Mouse (Mus musculus) ES-E14 (cell line): Measurements from ENCODE around the gene Arhgef10l. TPM values are rescaled to one million over a fixed set of nuclear protein-coding genes. Genes with fewer than 3 reads are reported as not detected.

Source experiments
- DNase-seq: peaks from one replicate; pipeline ENCODE4 v3.0.0-alpha.2; 2013; ENCODE audit warnings: low read depth, low spot score
- H3K27ac ChIP-seq: 2 replicates; pipeline ENCODE4 v1.5.1; 2012; ENCODE audit warnings: low read depth, mild to moderate bottlenecking, low read length, moderate library complexity, mixed read lengths; ENCODE audit not compliant: poor library complexity, insufficient read depth, severe bottlenecking
- H3K36me3 ChIP-seq: 2 replicates; pipeline ENCODE4 v1.6.1; 2012; ENCODE audit warnings: mild to moderate bottlenecking, low read length, moderate library complexity, mixed read lengths; ENCODE audit not compliant: control insufficient read depth, poor library complexity, insufficient read depth, severe bottlenecking
- H3K4me1 ChIP-seq, 2 experiments: fragments of 150-350 bp in 1 of 2; sonication (generic) in 1 of 2; 2 replicates each; pipeline ENCODE4 v1.6.1; 2012; ENCODE audit warnings: low read length in 2 of 2, mild to moderate bottlenecking in 1 of 2, mixed read lengths in 1 of 2; ENCODE audit not compliant: control insufficient read depth in 2 of 2, insufficient read depth in 2 of 2, poor library complexity in 1 of 2
- H3K4me3 ChIP-seq, 2 experiments: fragments of 150-350 bp in 1 of 2; sonication (generic) in 1 of 2; 2 replicates each; pipeline ENCODE4 v1.5.1; 2012; ENCODE audit warnings: low read length in 2 of 2, low read depth in 1 of 2, mild to moderate bottlenecking in 1 of 2, mixed read lengths in 1 of 2; ENCODE audit not compliant: insufficient read depth in 1 of 2, poor library complexity in 1 of 2, severe bottlenecking in 1 of 2
- H3K9ac ChIP-seq: 2 replicates; pipeline ENCODE4 v1.6.1; 2012; ENCODE audit warnings: low read depth, mild to moderate bottlenecking, low read length, mixed read lengths; ENCODE audit not compliant: poor library complexity, insufficient read depth, severe bottlenecking
- H3K9me3 ChIP-seq: fragments of 150-350 bp; sonication (generic); 2 replicates; pipeline ENCODE4 v1.6.1; 2012; ENCODE audit warnings: low read depth, mild to moderate bottlenecking, low read length; ENCODE audit not compliant: control insufficient read depth, insufficient read depth
- CHD2 ChIP-seq: IDR thresholded peaks from 2 replicates; pipeline ENCODE4 v1.6.1; 2014; ENCODE audit warnings: mild to moderate bottlenecking, low read depth, low read length, inconsistent platforms
- HCFC1 ChIP-seq: IDR thresholded peaks from 2 replicates; pipeline ENCODE4 v1.6.1; 2012; ENCODE audit warnings: low read length, inconsistent platforms, borderline replicate concordance; ENCODE audit not compliant: insufficient read depth
- MAFK ChIP-seq: IDR thresholded peaks from 2 replicates; pipeline ENCODE4 v1.6.1; 2014; ENCODE audit warnings: mild to moderate bottlenecking, low read depth, low read length, inconsistent platforms; ENCODE audit not compliant: insufficient read depth
- ZC3H11A ChIP-seq: IDR thresholded peaks from 2 replicates; pipeline ENCODE4 v1.6.1; 2012; ENCODE audit warnings: low read depth, mild to moderate bottlenecking, inconsistent platforms, low read length, borderline replicate concordance
- ZNF384 ChIP-seq: IDR thresholded peaks from 2 replicates; pipeline ENCODE4 v1.6.1; 2012; ENCODE audit warnings: low read depth, low read length, inconsistent platforms
- in situ Hi-C, 2 experiments: fragments of 600-800 bp; cut with MboI; formaldehyde crosslinking; loops; one replicate each; pipeline ENCODE4 v1.15.1; 2025; ENCODE audit warnings: low sequenced_read_pairs in 2 of 2, inconsistent platforms in 1 of 2; ENCODE audit not compliant: unreplicated experiment in 2 of 2
- total RNA-seq: library from RNA; depleted of rRNA; stranded (reverse); fragments of 300-350 nt; gene quantifications from 2 replicates; pipeline ENCODE4 v1.2.3, GENCODE M21; 2012

The Arhgef10l gene
- total RNA-seq, 1 experiment = 14.8 TPM

GRCm38 (mm10) chr4:140616894-140617293 is 48.9 kb downstream of the Arhgef10l start:
- H3K4me1 ChIP-seq = peaks cover 3 to 9% of the 10 kb centered on the region in 2 experiments; a peak in 2 of 4 replicates
- no peak for DNase-seq
- in situ Hi-C loops = no loop called here
- H3K9me3 ChIP-seq = no peaks in the 10 kb centered on the region
- no peak overlapping the region for H3K9ac ChIP-seq
- H3K4me3 ChIP-seq = no peak overlapping the region
- TF ChIP-seq ZNF384 = no peak
- no peak for TF ChIP-seq CHD2
- no peak for TF ChIP-seq MAFK
- TF ChIP-seq HCFC1 = no peak
- TF ChIP-seq ZC3H11A = no peak
- H3K36me3 ChIP-seq = no peaks in the 10 kb centered on the region
- H3K27ac ChIP-seq = no peak overlapping the region

DNA sequence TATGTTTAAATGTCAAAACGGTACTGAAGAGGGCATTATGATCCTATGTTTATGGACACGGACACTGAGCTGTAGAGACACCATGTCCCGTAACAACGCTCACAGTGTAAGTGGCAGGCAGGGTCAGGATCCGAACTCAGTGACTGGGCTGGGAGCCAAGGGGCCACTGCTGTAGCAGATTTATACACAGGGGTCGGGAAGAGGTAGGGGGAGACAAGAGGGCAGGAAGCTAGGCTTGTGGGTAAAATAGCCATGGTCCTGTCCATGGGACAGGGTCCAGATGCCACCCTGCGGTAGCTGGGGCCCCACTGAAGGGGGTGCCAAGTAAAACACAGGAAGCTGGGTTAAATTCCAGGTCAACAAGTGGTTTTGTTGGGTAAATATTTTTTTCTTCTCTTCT is 49.6 kb downstream of the Arhgef10l start:
- TF ChIP-seq CHD2 (no peak), ZNF384 (no peak), MAFK (no peak), ZC3H11A (no peak), HCFC1 (no peak)
- no peak overlapping the region for H3K9ac ChIP-seq
- H3K4me3 ChIP-seq = no peak overlapping the region
- no peaks in the 10 kb centered on the region for H3K9me3 ChIP-seq
- no peak overlapping the region for H3K27ac ChIP-seq
- H3K4me1 ChIP-seq = peaks cover 3 to 13% of the 10 kb centered on the region in 2 experiments; a peak in 3 of 4 replicates
- no peaks in the 10 kb centered on the region for H3K36me3 ChIP-seq
- no peak for DNase-seq
- in situ Hi-C loops = no loop called here

DNA sequence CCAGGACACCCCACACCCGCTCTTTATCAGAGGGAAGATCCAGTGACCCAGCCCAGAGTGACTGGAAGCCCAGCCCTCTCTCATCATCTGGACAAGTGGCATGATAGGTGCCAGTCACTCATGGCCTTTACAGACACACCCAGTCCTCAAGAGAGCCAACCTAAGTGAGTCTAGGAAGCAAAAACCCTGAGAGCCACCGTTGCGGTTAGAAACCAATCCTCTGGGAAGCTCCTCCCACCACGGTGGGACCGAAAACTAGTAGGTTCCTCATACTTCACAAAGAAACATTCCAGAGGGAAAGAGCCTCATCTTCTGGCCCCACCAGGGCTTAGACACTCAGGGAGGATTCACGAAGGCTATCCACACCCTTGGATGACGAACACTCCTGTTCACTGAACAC is 50.0 kb downstream of the Arhgef10l start:
- H3K4me1 ChIP-seq = peaks cover 3 to 15% of the 10 kb centered on the region in 2 experiments; a peak in 3 of 4 replicates
- in situ Hi-C loops = no loop called here
- H3K27ac ChIP-seq = no peak overlapping the region
- H3K4me3 ChIP-seq = no peak overlapping the region
- H3K36me3 ChIP-seq = no peaks in the 10 kb centered on the region
- TF ChIP-seq ZC3H11A = no peak
- TF ChIP-seq MAFK = no peak
- no peak for TF ChIP-seq CHD2
- TF ChIP-seq HCFC1 = no peak
- no peak for TF ChIP-seq ZNF384
- no peaks in the 10 kb centered on the region for H3K9me3 ChIP-seq
- DNase-seq = no peak
- no peak overlapping the region for H3K9ac ChIP-seq

- Histone ChIP-seq H3K4me3 (no peak overlapping the region), H3K36me3 (no peaks in the 10 kb centered on the region), H3K9ac (no peak overlapping the region), H3K27ac (no peak overlapping the region), H3K9me3 (no peaks in the 10 kb centered on the region), H3K4me1 (peaks cover 6 to 15% of the 10 kb centered on the region in 2 experiments; a peak in 3 of 4 replicates)
- in situ Hi-C loops = no loop called here
- no peak for TF ChIP-seq ZC3H11A
- no peak for DNase-seq
These were observed 51.3 kb downstream of the Arhgef10l start for GRCm38 (mm10) chr4:140614553-140614952.

- H3K27ac ChIP-seq = no peak overlapping the region
- peaks cover 6 to 15% of the 10 kb centered on the region in 2 experiments; a peak in 3 of 4 replicates for H3K4me1 ChIP-seq
These were observed 51.7 kb downstream of the Arhgef10l start for GRCm38 (mm10) chr4:140614145-140614544.

More at GRCm38 (mm10) chr4:140614145-140614544, 51.7 kb downstream of the Arhgef10l start:
- H3K36me3 ChIP-seq = no peaks in the 10 kb centered on the region
- TF ChIP-seq MAFK (no peak), ZC3H11A (no peak), CHD2 (no peak), HCFC1 (no peak), ZNF384 (no peak)
- in situ Hi-C loops = no loop called here
- H3K4me3 ChIP-seq = no peak overlapping the region
- H3K9ac ChIP-seq = no peak overlapping the region
- no peaks in the 10 kb centered on the region for H3K9me3 ChIP-seq
- no peak for DNase-seq
